Mouse (Mus musculus): ENCODE measurements at regions not wholly inside any gene's neighbourhood (a gene's known extent, or its start where the extent isn't known, plus 50 kb on each side); places are given as distances from the start of the nearest gene placed in this dataset.

DNA sequence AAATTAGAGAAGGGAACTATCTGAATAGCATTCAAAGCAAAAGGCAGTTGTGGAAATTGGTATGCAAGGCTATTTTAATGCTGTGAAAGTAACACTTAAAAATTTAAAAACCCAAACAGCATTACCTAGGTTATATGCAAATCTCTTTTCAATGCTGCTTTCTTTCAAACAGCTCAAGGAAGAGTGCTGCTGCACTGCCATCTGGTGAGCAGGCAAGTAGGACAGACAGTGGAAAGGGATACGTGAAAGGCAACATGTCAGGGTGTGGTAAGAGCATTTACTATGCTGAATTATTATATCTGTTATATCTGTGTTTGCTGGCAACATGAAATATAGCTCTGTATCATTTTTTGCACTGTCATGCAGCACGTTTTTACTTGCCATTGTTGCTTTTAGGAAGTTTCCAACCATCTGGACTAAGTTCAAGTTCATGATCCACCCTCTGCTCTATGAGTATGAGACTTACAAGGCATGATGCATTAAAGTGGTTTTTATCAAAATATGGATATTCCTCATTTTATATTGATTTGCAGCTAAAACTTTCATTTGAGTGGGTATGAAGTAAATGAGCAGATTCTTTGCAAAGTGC is 1223.0 kb downstream of the Dnajb9 start:
- ATAC-seq (peak; percentile 86; the same call in 1 of the 2 replicates), DNase-seq (ENCODE audit: low spot score) (peak; percentile 78)
- H3K27me3 ChIP-seq (replicated peaks; ENCODE audit: control insufficient read depth, insufficient read depth, low read length): no peaks in the 10 kb centered on the region
- H3K4me3 ChIP-seq (ENCODE audit: low read depth, low read length): no peak overlapping the region
- no peak overlapping the region for H3K4me2 ChIP-seq (ENCODE audit: low read length)
- no peaks in the 10 kb centered on the region for H3K9me3 ChIP-seq (replicated peaks; ENCODE audit: control insufficient read depth, low read length)
- H3K4me1 ChIP-seq (ENCODE audit: control insufficient read depth, insufficient read depth, low read length): no peaks in the 10 kb centered on the region
- H3K36me3 ChIP-seq (ENCODE audit: control insufficient read depth, insufficient read depth, low read length): no peaks in the 10 kb centered on the region
- no peak overlapping the region for H3K27ac ChIP-seq (ENCODE audit: low read depth, low read length)
- H3K9ac ChIP-seq (ENCODE audit: low read length): no peak overlapping the region
- WGBS: 40% methylated on average over 2 of the region's 2 CpGs

DNA sequence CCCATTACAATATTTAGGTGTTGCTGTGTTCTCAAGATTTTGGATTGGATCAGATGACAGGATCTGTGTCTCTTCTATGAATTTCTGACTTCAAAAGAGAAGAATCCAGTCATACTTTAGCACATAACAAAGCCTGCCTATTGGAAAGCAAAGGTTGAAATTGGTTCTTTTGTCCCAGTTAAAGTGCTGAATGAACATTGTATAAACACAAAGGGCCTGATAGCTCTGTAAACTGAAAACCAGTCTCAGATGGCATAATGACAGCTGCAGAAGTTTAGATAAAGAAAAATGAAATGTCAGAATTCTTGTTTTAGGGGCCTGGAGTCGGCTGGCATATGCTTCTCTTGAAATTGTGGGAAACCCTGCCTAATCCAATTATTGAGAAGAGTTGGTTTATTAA is 1223.6 kb downstream of the Dnajb9 start:
- H3K4me1 ChIP-seq (ENCODE audit: control insufficient read depth, insufficient read depth, low read length): no peaks in the 10 kb centered on the region
- no peak; the same call in 1 of the 2 replicates for ATAC-seq
- H3K9me3 ChIP-seq (replicated peaks; ENCODE audit: control insufficient read depth, low read length): no peaks in the 10 kb centered on the region
- no peaks in the 10 kb centered on the region for H3K27me3 ChIP-seq (replicated peaks; ENCODE audit: control insufficient read depth, insufficient read depth, low read length)
- peak; percentile 31 for DNase-seq (ENCODE audit: low spot score)
- H3K4me2 ChIP-seq (ENCODE audit: low read length): no peak overlapping the region
- no peak overlapping the region for H3K27ac ChIP-seq (ENCODE audit: low read depth, low read length)
- no peak overlapping the region for H3K4me3 ChIP-seq (ENCODE audit: low read depth, low read length)
- WGBS: 26% methylated on average over 1 of the region's 1 CpGs
- H3K36me3 ChIP-seq (ENCODE audit: control insufficient read depth, insufficient read depth, low read length): no peaks in the 10 kb centered on the region
- no peak overlapping the region for H3K9ac ChIP-seq (ENCODE audit: low read length)

DNA sequence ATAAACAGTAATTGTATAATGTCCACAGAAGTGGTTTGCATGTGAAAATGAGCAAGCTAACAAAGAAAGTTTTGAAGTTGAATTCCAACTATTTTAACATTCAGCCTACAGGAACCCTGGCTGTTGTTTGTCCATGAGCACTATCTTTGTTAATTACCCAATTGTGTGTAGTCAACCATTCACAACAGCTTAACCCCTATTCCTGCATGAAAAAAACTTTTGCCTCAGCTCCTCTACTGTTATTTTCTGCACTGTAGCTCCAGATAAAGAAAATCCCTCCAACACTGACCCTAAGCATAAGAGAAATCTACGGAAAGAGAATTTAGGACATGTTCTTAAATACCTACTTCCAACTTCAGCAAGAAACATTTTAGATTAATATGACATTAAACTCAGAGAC is 1224.0 kb downstream of the Dnajb9 start:
- no peaks in the 10 kb centered on the region for H3K4me1 ChIP-seq (ENCODE audit: control insufficient read depth, insufficient read depth, low read length)
- no peaks in the 10 kb centered on the region for H3K36me3 ChIP-seq (ENCODE audit: control insufficient read depth, insufficient read depth, low read length)
- no peak overlapping the region for H3K4me2 ChIP-seq (ENCODE audit: low read length)
- no peak for DNase-seq (ENCODE audit: low spot score)
- H3K9ac ChIP-seq (ENCODE audit: low read length): no peak overlapping the region
- WGBS: 27% methylated on average over 1 of the region's 1 CpGs
- no peaks in the 10 kb centered on the region for H3K27me3 ChIP-seq (replicated peaks; ENCODE audit: control insufficient read depth, insufficient read depth, low read length)
- no peak overlapping the region for H3K27ac ChIP-seq (ENCODE audit: low read depth, low read length)
- H3K4me3 ChIP-seq (ENCODE audit: low read depth, low read length): no peak overlapping the region
- H3K9me3 ChIP-seq (replicated peaks; ENCODE audit: control insufficient read depth, low read length): no peaks in the 10 kb centered on the region
- ATAC-seq: no peak

- ATAC-seq (no peak), DNase-seq (ENCODE audit: low spot score) (no peak)
- Histone ChIP-seq H3K9me3 (replicated peaks; ENCODE audit: control insufficient read depth, low read length) (no peaks in the 10 kb centered on the region), H3K27ac (ENCODE audit: low read depth, low read length) (no peak overlapping the region), H3K27me3 (replicated peaks; ENCODE audit: control insufficient read depth, insufficient read depth, low read length) (no peaks in the 10 kb centered on the region), H3K36me3 (ENCODE audit: control insufficient read depth, insufficient read depth, low read length) (no peaks in the 10 kb centered on the region), H3K4me1 (ENCODE audit: control insufficient read depth, insufficient read depth, low read length) (no peaks in the 10 kb centered on the region), H3K9ac (ENCODE audit: low read length) (no peak overlapping the region), H3K4me2 (ENCODE audit: low read length) (no peak overlapping the region), H3K4me3 (ENCODE audit: low read depth, low read length) (no peak overlapping the region)
- WGBS: 71% methylated on average over 3 of the region's 3 CpGs
Observed at GRCm38 (mm10) chr12:42978828-42979227, 1231.3 kb downstream of the Dnajb9 start.

- H3K4me1 ChIP-seq (ENCODE audit: control insufficient read depth, insufficient read depth, low read length): no peaks in the 10 kb centered on the region
- H3K9me3 ChIP-seq (replicated peaks; ENCODE audit: control insufficient read depth, low read length): no peaks in the 10 kb centered on the region
- 72% methylated on average over 4 of the region's 4 CpGs for WGBS
- no peak overlapping the region for H3K27ac ChIP-seq (ENCODE audit: low read depth, low read length)
- H3K27me3 ChIP-seq (replicated peaks; ENCODE audit: control insufficient read depth, insufficient read depth, low read length): no peaks in the 10 kb centered on the region
- H3K4me3 ChIP-seq (ENCODE audit: low read depth, low read length): no peak overlapping the region
- DNase-seq (ENCODE audit: low spot score) (no peak), ATAC-seq (no peak)
- H3K36me3 ChIP-seq (ENCODE audit: control insufficient read depth, insufficient read depth, low read length): no peaks in the 10 kb centered on the region
- H3K4me2 ChIP-seq (ENCODE audit: low read length): no peak overlapping the region
- no peak overlapping the region for H3K9ac ChIP-seq (ENCODE audit: low read length)
Observed at GRCm38 (mm10) chr12:42972766-42973165, 1237.4 kb downstream of the Dnajb9 start.

DNA sequence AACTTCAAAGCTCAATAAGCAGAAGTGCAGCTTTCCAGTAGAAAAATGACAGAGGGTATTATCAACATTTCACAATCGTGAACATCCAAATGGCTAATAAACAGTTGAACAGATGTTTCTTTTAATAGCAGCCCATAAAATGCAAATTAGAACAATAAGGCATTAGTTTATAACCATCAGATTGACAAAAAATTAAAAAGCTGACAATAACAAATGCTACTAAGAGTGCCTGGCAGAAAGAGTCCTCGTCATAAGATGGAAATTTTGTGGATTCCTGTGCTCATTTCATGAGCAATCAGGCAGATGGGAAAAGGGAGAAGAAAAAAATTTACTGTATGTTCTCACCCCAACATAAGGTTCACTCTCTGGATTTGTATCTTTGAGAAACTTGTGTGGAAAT is 1248.6 kb downstream of the Dnajb9 start:
- H3K27me3 ChIP-seq (replicated peaks; ENCODE audit: control insufficient read depth, insufficient read depth, low read length): no peaks in the 10 kb centered on the region
- no peaks in the 10 kb centered on the region for H3K9me3 ChIP-seq (replicated peaks; ENCODE audit: control insufficient read depth, low read length)
- DNase-seq (ENCODE audit: low spot score) (peak; percentile 50), ATAC-seq (peak; percentile 50; the same call in 1 of the 2 replicates)
- no peak overlapping the region for H3K4me3 ChIP-seq (ENCODE audit: low read depth, low read length)
- no peaks in the 10 kb centered on the region for H3K4me1 ChIP-seq (ENCODE audit: control insufficient read depth, insufficient read depth, low read length)
- H3K9ac ChIP-seq (ENCODE audit: low read length): no peak overlapping the region
- no peak overlapping the region for H3K4me2 ChIP-seq (ENCODE audit: low read length)
- H3K36me3 ChIP-seq (ENCODE audit: control insufficient read depth, insufficient read depth, low read length): no peaks in the 10 kb centered on the region
- 52% methylated on average over 2 of the region's 2 CpGs for WGBS
- no peak overlapping the region for H3K27ac ChIP-seq (ENCODE audit: low read depth, low read length)

GRCm38 (mm10) chr12:42947961-42948360 is 1262.2 kb downstream of the Dnajb9 start:
- H3K9ac ChIP-seq (ENCODE audit: low read length): no peak overlapping the region
- H3K36me3 ChIP-seq (ENCODE audit: control insufficient read depth, insufficient read depth, low read length): no peaks in the 10 kb centered on the region
- H3K4me2 ChIP-seq (ENCODE audit: low read length): no peak overlapping the region
- no peaks in the 10 kb centered on the region for H3K9me3 ChIP-seq (replicated peaks; ENCODE audit: control insufficient read depth, low read length)
- no peaks in the 10 kb centered on the region for H3K4me1 ChIP-seq (ENCODE audit: control insufficient read depth, insufficient read depth, low read length)
- 85% methylated on average over 2 of the region's 2 CpGs for WGBS
- ATAC-seq (no peak), DNase-seq (ENCODE audit: low spot score) (no peak)
- no peak overlapping the region for H3K27ac ChIP-seq (ENCODE audit: low read depth, low read length)
- H3K4me3 ChIP-seq (ENCODE audit: low read depth, low read length): no peak overlapping the region
- no peaks in the 10 kb centered on the region for H3K27me3 ChIP-seq (replicated peaks; ENCODE audit: control insufficient read depth, insufficient read depth, low read length)

DNA sequence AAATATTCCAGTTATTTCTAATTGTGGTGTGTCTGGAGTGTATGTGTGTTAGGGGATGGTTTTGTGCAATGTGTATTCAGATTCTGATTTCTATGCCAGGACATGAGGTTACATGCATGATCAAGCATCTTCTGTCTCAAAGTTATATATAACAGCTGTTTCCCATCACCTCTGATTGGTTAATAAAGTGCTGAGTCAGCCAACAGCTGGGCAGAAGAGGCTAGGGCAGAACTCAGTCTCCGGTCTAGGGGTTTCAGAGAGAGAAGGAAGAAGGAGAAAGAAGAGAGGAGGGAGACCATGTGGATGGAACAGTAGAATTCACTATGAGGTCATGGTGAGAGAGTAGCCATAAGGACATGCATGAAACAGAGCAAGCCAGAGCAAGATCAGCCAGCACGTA is 1295.8 kb downstream of the Dnajb9 start:
- Histone ChIP-seq H3K4me2 (ENCODE audit: low read length) (no peak overlapping the region), H3K27me3 (replicated peaks; ENCODE audit: control insufficient read depth, insufficient read depth, low read length) (no peaks in the 10 kb centered on the region), H3K36me3 (ENCODE audit: control insufficient read depth, insufficient read depth, low read length) (no peaks in the 10 kb centered on the region), H3K27ac (ENCODE audit: low read depth, low read length) (no peak overlapping the region), H3K4me3 (ENCODE audit: low read depth, low read length) (no peak overlapping the region), H3K9ac (ENCODE audit: low read length) (no peak overlapping the region), H3K9me3 (replicated peaks; ENCODE audit: control insufficient read depth, low read length) (no peaks in the 10 kb centered on the region), H3K4me1 (ENCODE audit: control insufficient read depth, insufficient read depth, low read length) (no peaks in the 10 kb centered on the region)
- no peak for DNase-seq (ENCODE audit: low spot score)
- WGBS: 80% methylated on average over 2 of the region's 2 CpGs
- no peak for ATAC-seq

All from forebrain, embryonic 14.5 days (tissue).